Mouse (Mus musculus): ENCODE results near the gene Dnajc16.

Gene Dnajc16

GRCm38 (mm10) chr4:141790524-141790990, at the start of gene Dnajc16:
Gene Dnajc16 (minus strand): TSS chr4:141790931.
- Histone ChIP-seq H3K27me3 (ENCODE audit: control insufficient read depth, insufficient read depth, low read length, poor library complexity, severe bottlenecking) (no peaks in the 10 kb centered on the region), H3K36me3 (ENCODE audit: control insufficient read depth, insufficient read depth, low read length, poor library complexity, severe bottlenecking) (no peaks in the 10 kb centered on the region; the same call in 1 of the 2 replicates)
- peak; percentile 99 for DNase-seq (ENCODE audit: low read depth, low spot score)

GRCm38 (mm10) chr4:141834536-141835095, 43.9 kb upstream of the Dnajc16 start:
- DNase-seq (ENCODE audit: low read depth, low spot score): no peak
- Histone ChIP-seq H3K36me3 (ENCODE audit: control insufficient read depth, insufficient read depth, low read length, poor library complexity, severe bottlenecking) (no peaks in the 10 kb centered on the region), H3K27me3 (ENCODE audit: control insufficient read depth, insufficient read depth, low read length, poor library complexity, severe bottlenecking) (no peaks in the 10 kb centered on the region)

- Histone ChIP-seq H3K36me3 (ENCODE audit: control insufficient read depth, insufficient read depth, low read length, poor library complexity, severe bottlenecking) (no peaks in the 10 kb centered on the region), H3K27me3 (ENCODE audit: control insufficient read depth, insufficient read depth, low read length, poor library complexity, severe bottlenecking) (no peaks in the 10 kb centered on the region)
- DNase-seq (ENCODE audit: low read depth, low spot score): no peak
Observed at GRCm38 (mm10) chr4:141833911-141834310, 43.2 kb upstream of the Dnajc16 start.

GRCm38 (mm10) chr4:141831361-141831760, 40.6 kb upstream of the Dnajc16 start:
- Histone ChIP-seq H3K36me3 (ENCODE audit: control insufficient read depth, insufficient read depth, low read length, poor library complexity, severe bottlenecking) (no peaks in the 10 kb centered on the region), H3K27me3 (ENCODE audit: control insufficient read depth, insufficient read depth, low read length, poor library complexity, severe bottlenecking) (no peaks in the 10 kb centered on the region)
- DNase-seq (ENCODE audit: low read depth, low spot score): no peak

DNA sequence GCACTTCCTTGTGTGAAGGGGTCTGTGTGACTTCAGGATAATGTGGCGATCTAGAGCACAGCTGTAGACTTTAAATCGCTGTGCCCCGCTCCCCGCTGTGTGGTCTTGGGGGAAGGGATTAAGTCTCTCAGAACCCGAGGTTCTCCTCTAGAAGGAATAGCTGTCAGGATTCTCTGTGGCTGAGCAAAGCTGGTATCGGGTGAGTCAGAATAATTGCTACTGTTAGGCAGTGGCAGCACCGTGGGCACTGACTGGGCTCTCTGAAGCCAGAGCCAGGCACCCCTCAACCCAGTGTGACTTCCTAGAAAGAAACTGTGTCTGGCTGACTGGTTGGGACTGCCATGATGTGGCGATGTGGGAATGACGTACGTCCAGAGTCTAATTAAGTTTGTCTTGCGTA, 39.6 kb upstream of the Dnajc16 start:
- H3K36me3 ChIP-seq (ENCODE audit: control insufficient read depth, insufficient read depth, low read length, poor library complexity, severe bottlenecking): no peaks in the 10 kb centered on the region
- no peak for DNase-seq (ENCODE audit: low read depth, low spot score)

GRCm38 (mm10) chr4:141828177-141828576, 37.4 kb upstream of the Dnajc16 start:
- Histone ChIP-seq H3K36me3 (ENCODE audit: control insufficient read depth, insufficient read depth, low read length, poor library complexity, severe bottlenecking) (no peaks in the 10 kb centered on the region), H3K27me3 (ENCODE audit: control insufficient read depth, insufficient read depth, low read length, poor library complexity, severe bottlenecking) (no peaks in the 10 kb centered on the region)
- no peak for DNase-seq (ENCODE audit: low read depth, low spot score)

More for the DNA sequence above, 39.6 kb upstream of the Dnajc16 start:
- no peaks in the 10 kb centered on the region for H3K27me3 ChIP-seq (ENCODE audit: control insufficient read depth, insufficient read depth, low read length, poor library complexity, severe bottlenecking)

DNA sequence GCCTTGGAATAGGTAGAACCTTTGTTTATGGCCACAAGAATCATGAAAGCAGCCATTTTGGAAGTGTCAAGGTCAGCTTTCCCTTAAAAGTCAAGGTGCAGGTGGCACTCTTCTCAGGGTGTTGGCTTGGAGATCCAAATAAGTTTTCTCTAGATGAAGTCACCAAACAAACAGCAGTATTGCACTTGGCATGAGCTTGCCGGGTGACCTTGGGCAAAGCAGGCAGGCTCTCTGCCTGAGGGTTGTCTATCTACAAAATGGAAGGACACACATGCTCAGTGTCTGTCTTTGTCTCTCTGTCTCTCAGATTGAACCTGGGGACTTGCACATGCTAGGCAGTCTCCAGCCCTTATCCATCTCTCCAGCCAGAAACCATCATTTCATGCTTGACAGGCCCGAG, 36.7 kb upstream of the Dnajc16 start:
- DNase-seq (ENCODE audit: low read depth, low spot score): no peak
- Histone ChIP-seq H3K36me3 (ENCODE audit: control insufficient read depth, insufficient read depth, low read length, poor library complexity, severe bottlenecking) (no peaks in the 10 kb centered on the region), H3K27me3 (ENCODE audit: control insufficient read depth, insufficient read depth, low read length, poor library complexity, severe bottlenecking) (no peaks in the 10 kb centered on the region)

- Histone ChIP-seq H3K27me3 (ENCODE audit: control insufficient read depth, insufficient read depth, low read length, poor library complexity, severe bottlenecking) (no peaks in the 10 kb centered on the region), H3K36me3 (ENCODE audit: control insufficient read depth, insufficient read depth, low read length, poor library complexity, severe bottlenecking) (no peaks in the 10 kb centered on the region)
- DNase-seq (ENCODE audit: low read depth, low spot score): no peak
Observed at GRCm38 (mm10) chr4:141826060-141826459, 35.3 kb upstream of the Dnajc16 start, which contains the start of gene Cela2a. Gene Cela2a (minus strand): TSS chr4:141826160.

GRCm38 (mm10) chr4:141822979-141823378, 32.2 kb upstream of the Dnajc16 start:
- peak; percentile 25 for DNase-seq (ENCODE audit: low read depth, low spot score)
- Histone ChIP-seq H3K27me3 (ENCODE audit: control insufficient read depth, insufficient read depth, low read length, poor library complexity, severe bottlenecking) (no peaks in the 10 kb centered on the region), H3K36me3 (ENCODE audit: control insufficient read depth, insufficient read depth, low read length, poor library complexity, severe bottlenecking) (no peaks in the 10 kb centered on the region)

DNA sequence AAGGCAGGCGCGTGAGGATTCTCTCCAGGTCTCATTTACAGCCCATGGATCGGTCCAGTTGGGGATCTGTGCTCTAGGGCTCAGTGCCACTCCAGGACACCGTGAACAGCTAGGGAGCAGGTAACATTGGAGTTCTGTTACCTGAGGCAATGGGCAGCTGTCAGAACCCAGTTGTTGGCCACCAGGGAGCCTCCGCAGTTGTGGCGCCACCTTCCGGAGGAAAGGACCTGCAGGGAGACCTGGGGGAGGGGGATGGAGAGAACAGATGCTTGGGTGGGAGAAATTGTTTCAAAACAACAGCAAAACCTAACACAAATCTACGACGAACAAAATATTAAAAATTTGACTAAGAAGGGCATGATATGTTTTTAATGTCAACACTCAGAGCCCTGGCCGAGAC, 31.4 kb upstream of the Dnajc16 start:
- Histone ChIP-seq H3K36me3 (ENCODE audit: control insufficient read depth, insufficient read depth, low read length, poor library complexity, severe bottlenecking) (no peaks in the 10 kb centered on the region), H3K27me3 (ENCODE audit: control insufficient read depth, insufficient read depth, low read length, poor library complexity, severe bottlenecking) (no peaks in the 10 kb centered on the region)
- DNase-seq (ENCODE audit: low read depth, low spot score): peak; percentile 15

- no peak for DNase-seq (ENCODE audit: low read depth, low spot score)
- no peaks in the 10 kb centered on the region for H3K27me3 ChIP-seq (ENCODE audit: control insufficient read depth, insufficient read depth, low read length, poor library complexity, severe bottlenecking)
- no peaks in the 10 kb centered on the region for H3K36me3 ChIP-seq (ENCODE audit: control insufficient read depth, insufficient read depth, low read length, poor library complexity, severe bottlenecking)
Observed at GRCm38 (mm10) chr4:141821178-141821577, 30.4 kb upstream of the Dnajc16 start.

- H3K36me3 ChIP-seq (ENCODE audit: control insufficient read depth, insufficient read depth, low read length, poor library complexity, severe bottlenecking): no peaks in the 10 kb centered on the region
- H3K27me3 ChIP-seq (ENCODE audit: control insufficient read depth, insufficient read depth, low read length, poor library complexity, severe bottlenecking): no peaks in the 10 kb centered on the region
- no peak for DNase-seq (ENCODE audit: low read depth, low spot score)
Observed at GRCm38 (mm10) chr4:141819316-141819715, 28.6 kb upstream of the Dnajc16 start.

DNA sequence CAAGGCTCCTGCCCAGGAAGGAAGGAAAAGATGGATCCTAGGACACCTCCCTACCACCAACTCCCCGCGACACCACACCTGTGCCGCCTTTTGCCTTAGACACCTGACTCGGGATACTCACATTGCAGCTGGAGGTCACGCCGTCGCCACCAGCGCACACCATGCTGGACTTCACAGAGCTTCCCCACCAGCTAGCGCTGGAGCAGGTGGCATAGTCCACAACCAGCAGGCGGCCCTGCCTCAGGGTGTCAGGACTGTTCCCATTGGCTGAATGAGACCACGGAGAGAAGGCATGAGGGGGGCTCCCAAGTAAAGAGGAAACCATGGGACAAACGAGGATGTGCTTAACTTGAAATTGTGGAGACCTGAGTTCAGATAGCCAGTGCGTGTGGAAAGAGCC, 28.1 kb upstream of the Dnajc16 start:
- DNase-seq (ENCODE audit: low read depth, low spot score): no peak
- peaks cover 2% of the 10 kb centered on the region; the same call in 1 of the 2 replicates for H3K36me3 ChIP-seq (ENCODE audit: control insufficient read depth, insufficient read depth, low read length, poor library complexity, severe bottlenecking)
- H3K27me3 ChIP-seq (ENCODE audit: control insufficient read depth, insufficient read depth, low read length, poor library complexity, severe bottlenecking): no peaks in the 10 kb centered on the region

DNA sequence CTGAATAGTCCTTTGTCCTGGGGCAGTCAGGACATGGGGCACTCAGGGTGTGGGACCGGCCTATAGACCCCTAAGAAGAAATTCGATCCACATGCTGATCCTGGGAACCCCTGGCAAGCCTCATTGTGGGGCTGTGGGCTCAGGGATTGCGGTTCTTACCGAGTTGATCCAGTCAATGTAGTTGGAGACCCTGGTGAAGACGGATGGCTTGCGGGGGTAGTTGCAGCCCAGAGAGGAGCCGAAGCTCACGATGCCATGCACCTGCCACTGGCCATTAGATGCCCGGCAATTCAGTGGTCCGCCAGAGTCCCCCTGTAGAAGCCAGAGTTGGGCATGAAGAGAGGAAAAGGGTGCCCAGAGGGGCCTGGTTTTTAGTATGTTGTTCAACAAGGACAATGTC, 27.0 kb upstream of the Dnajc16 start:
- H3K27me3 ChIP-seq (ENCODE audit: control insufficient read depth, insufficient read depth, low read length, poor library complexity, severe bottlenecking): no peaks in the 10 kb centered on the region
- H3K36me3 ChIP-seq (ENCODE audit: control insufficient read depth, insufficient read depth, low read length, poor library complexity, severe bottlenecking): peaks cover 5% of the 10 kb centered on the region; the same call in 1 of the 2 replicates
- DNase-seq (ENCODE audit: low read depth, low spot score): no peak

GRCm38 (mm10) chr4:141816776-141817655, 26.3 kb upstream of the Dnajc16 start:
- peaks cover 5% of the 10 kb centered on the region; the same call in 1 of the 2 replicates for H3K36me3 ChIP-seq (ENCODE audit: control insufficient read depth, insufficient read depth, low read length, poor library complexity, severe bottlenecking)
- H3K27me3 ChIP-seq (ENCODE audit: control insufficient read depth, insufficient read depth, low read length, poor library complexity, severe bottlenecking): no peaks in the 10 kb centered on the region
- no peak for DNase-seq (ENCODE audit: low read depth, low spot score)

Measured in splenic B cell, adult 2 months (primary cell).